8 mouse cellular contexts compared by ENCODE assay signal in genomic region chr13:23526312-23526711, GRCm38 (mm10). TPM values are rescaled to one million over a fixed set of nuclear protein-coding genes. Genes with fewer than 3 reads are reported as not detected.
DNase-seq lines count a peak whose midpoint lies in the region; ATAC-seq and TF ChIP-seq lines count a peak whose summit lies in the region.

No protein-coding gene starts in this region.

- H3K9ac ChIP-seq in hindbrain, embryonic 13.5 days = peak overlapping the region; percentile 69
- no peak overlapping the region for H3K9ac ChIP-seq in lung, postnatal 0 days (replicated peaks; ENCODE audit: low read depth)

- H3K9me3 ChIP-seq in hindbrain, embryonic 13.5 days = no peaks in the 10 kb centered on the region
- no peaks in the 10 kb centered on the region for H3K9me3 ChIP-seq in lung, postnatal 0 days (ENCODE audit: low read length)

- peaks cover 18% of the 10 kb centered on the region for H3K4me1 ChIP-seq in hindbrain, embryonic 13.5 days (replicated peaks)
- no peaks in the 10 kb centered on the region for H3K4me1 ChIP-seq in lung, postnatal 0 days (ENCODE audit: insufficient read depth, low read depth, low read length)

- under 1% methylated on average over 17 of the region's 17 CpGs for WGBS in hindbrain, embryonic 13.5 days
- WGBS in lung, postnatal 0 days = under 1% methylated on average over 17 of the region's 17 CpGs

- no peaks in the 10 kb centered on the region for H3K27me3 ChIP-seq in hindbrain, embryonic 13.5 days
- no peaks in the 10 kb centered on the region for H3K27me3 ChIP-seq in lung, postnatal 0 days (replicated peaks; ENCODE audit: insufficient read depth, low read length)

- no peak for TF ChIP-seq CTCF in lung, postnatal 0 days (IDR thresholded peaks at IDR 0.05)

- peak overlapping the region; percentile 79 for H3K27ac ChIP-seq in hindbrain, embryonic 13.5 days
- H3K27ac ChIP-seq in lung, postnatal 0 days (ENCODE audit: low read length) = no peak overlapping the region

- peak overlapping the region; percentile 51 for H3K4me2 ChIP-seq in hindbrain, embryonic 13.5 days
- H3K4me2 ChIP-seq in lung, postnatal 0 days (replicated peaks; ENCODE audit: low read depth, low read length) = peak overlapping the region; percentile 53

- no peaks in the 10 kb centered on the region for H3K36me3 ChIP-seq in hindbrain, embryonic 13.5 days
- no peaks in the 10 kb centered on the region for H3K36me3 ChIP-seq in lung, postnatal 0 days (ENCODE audit: insufficient read depth, low read length)

- peak overlapping the region; percentile 50 for H3K4me3 ChIP-seq in hindbrain, embryonic 13.5 days
- H3K4me3 ChIP-seq in lung, postnatal 0 days (ENCODE audit: low read depth, low read length) = peak overlapping the region; percentile 28

- DNase-seq in NIH3T3 (ENCODE audit: low read depth) = peak; percentile 94
- DNase-seq in cerebellum, postnatal 25 days = peak; percentile 91
- peak; percentile 85 to 96 for DNase-seq in frontal cortex, postnatal 14 days (ENCODE audit: low spot score in 2 of 2)
- DNase-seq in layer of hippocampus, postnatal 14 days (ENCODE audit: low spot score in 2 of 2) = peak; percentile 94 to 96
- peak; percentile 94 for DNase-seq in lung, postnatal 0 days (ENCODE audit: low spot score)
- DNase-seq in ovary, postnatal 10 days (ENCODE audit: low spot score) = peak; percentile 94
- DNase-seq in thymus, postnatal 10 days (ENCODE audit: low spot score in 2 of 2) = peak; percentile 80 to 95

- peak; percentile 29; the same call in 1 of the 2 replicates for TF ChIP-seq EP300 in lung, postnatal 0 days (IDR thresholded peaks at IDR 0.05)

- ATAC-seq in hindbrain, embryonic 13.5 days (ENCODE audit: low FRiP score) = 0 out of 2 replicates have a peak, but pooled peaks have one; percentile 36
- ATAC-seq in lung, postnatal 0 days = peak; percentile 41

RNA-seq across cellular contexts. Expression of gene Hist1h4h, which starts 4.5 kb away (rescaled TPM):
- polyA plus RNA-seq in hindbrain, embryonic 13.5 days (2015; fragmentation: Nextera tagmentation; extraction: Ambion mirVana) = 4.2 and 5.7 TPM in 2 replicates
- total RNA-seq in layer of hippocampus, postnatal 14 days (2021) = 100 to 1,000 TPM; 253 to 315 TPM
- 5.5 and 7.0 TPM in 2 replicates for polyA plus RNA-seq in lung, postnatal 0 days (2015; fragmentation: Nextera tagmentation; extraction: Ambion mirVana)

RNA-seq across cellular contexts. Expression of gene Hist1h2af, which starts 7.4 kb away (rescaled TPM):
- polyA plus RNA-seq in hindbrain, embryonic 13.5 days (2015; fragmentation: Nextera tagmentation; extraction: Ambion mirVana) = 2.4 TPM in 1 of 2 replicates, not detected in the other
- total RNA-seq in layer of hippocampus, postnatal 14 days (2021) = 10 to 100 TPM; 23.4 to 33.5 TPM
- polyA plus RNA-seq in lung, postnatal 0 days (2015; fragmentation: Nextera tagmentation; extraction: Ambion mirVana) = 1.3 and 1.7 TPM in 2 replicates

RNA-seq across cellular contexts. Expression of gene Hist1h3g, which starts 8.9 kb away (rescaled TPM):
- polyA plus RNA-seq in hindbrain, embryonic 13.5 days (2015; fragmentation: Nextera tagmentation; extraction: Ambion mirVana) = 1.8 and 3.0 TPM in 2 replicates
- total RNA-seq in layer of hippocampus, postnatal 14 days (2021) = 10 to 100 TPM in 1 of 2 experiments, 1 to 10 TPM in 1; 3.7 to 12.5 TPM
- 0.30 and 0.80 TPM in 2 replicates for polyA plus RNA-seq in lung, postnatal 0 days (2015; fragmentation: Nextera tagmentation; extraction: Ambion mirVana)

RNA-seq across cellular contexts. Expression of gene Hist1h2bh, which starts 16.9 kb away (rescaled TPM):
- 0.29 TPM in 1 of 2 replicates, not detected in the other for polyA plus RNA-seq in hindbrain, embryonic 13.5 days (2015; fragmentation: Nextera tagmentation; extraction: Ambion mirVana)
- 1 to 10 TPM; 1.2 to 1.9 TPM for total RNA-seq in layer of hippocampus, postnatal 14 days (2021)
- 0.12 TPM in 1 of 2 replicates, not detected in the other for polyA plus RNA-seq in lung, postnatal 0 days (2015; fragmentation: Nextera tagmentation; extraction: Ambion mirVana)

RNA-seq across cellular contexts. Expression of gene Hist1h3f, which starts 17.5 kb away (rescaled TPM):
- polyA plus RNA-seq in hindbrain, embryonic 13.5 days (2015; fragmentation: Nextera tagmentation; extraction: Ambion mirVana) = 0.38 TPM in 1 of 2 replicates, not detected in the other
- 10 to 100 TPM; 19.7 to 24.2 TPM for total RNA-seq in layer of hippocampus, postnatal 14 days (2021)
- polyA plus RNA-seq in lung, postnatal 0 days (2015; fragmentation: Nextera tagmentation; extraction: Ambion mirVana) = 0.32 and 0.33 TPM in 2 replicates
